Mouse (Mus musculus) kidney, adult 2 months (tissue): ENCODE results near the gene Man2b2. TPM values are rescaled to one million over a fixed set of nuclear protein-coding genes. Genes with fewer than 3 reads are reported as not detected.

ENCODE experiments used
- DNase-seq: peaks from one replicate; pipeline ENCODE4 v3.0.0; 2021
- H3K27ac ChIP-seq: fragments of 200-500 bp; 2 replicates; pipeline ENCODE4 v1.5.1; 2012; ENCODE audit warnings: low read depth, low read length, control low read depth, inconsistent platforms; ENCODE audit not compliant: insufficient read depth
- H3K27me3 ChIP-seq: fragments of 200-500 bp; replicated peaks from 2 replicates; pipeline ENCODE4 v1.6.1; 2012; ENCODE audit warnings: mild to moderate bottlenecking, moderate library complexity, low read length, inconsistent platforms; ENCODE audit not compliant: control insufficient read depth, insufficient read depth
- H3K36me3 ChIP-seq: fragments of 200-500 bp; 2 replicates; pipeline ENCODE4 v1.6.1; 2012; ENCODE audit warnings: mild to moderate bottlenecking, moderate library complexity, low read length, inconsistent platforms; ENCODE audit not compliant: control insufficient read depth, insufficient read depth
- H3K4me1 ChIP-seq: fragments of 200-500 bp; 2 replicates; pipeline ENCODE4 v1.6.1; 2011; ENCODE audit warnings: low read length; ENCODE audit not compliant: control insufficient read depth, insufficient read depth
- H3K4me3 ChIP-seq: fragments of 200-500 bp; 2 replicates; pipeline ENCODE4 v1.5.1; 2011; ENCODE audit warnings: mild to moderate bottlenecking, low read depth, low read length, control low read depth; ENCODE audit not compliant: insufficient read depth
- CTCF ChIP-seq: fragments of 200-500 bp; conservative IDR thresholded peaks from 2 replicates; pipeline ENCODE4 v1.5.1; 2011; ENCODE audit warnings: low read depth, mild to moderate bottlenecking, control low read depth, low read length, moderate library complexity, mixed read lengths; ENCODE audit not compliant: insufficient read depth, insufficient read length
- POLR2A ChIP-seq: fragments of 200-500 bp; IDR thresholded peaks from one replicate; pipeline ENCODE4 v1.6.1; 2011; ENCODE audit warnings: low read depth, low read length, control low read depth
- WGBS: fragments of 180-500 bp; shearing (Covaris S2); methylation state at CpG from one replicate; pipeline ENCODE4 v1.1.7; 2018; 5-methylcytosine and 5-hydroxymethylcytosine counted together
- polyA plus RNA-seq: library from polyadenylated mRNA; depleted of rRNA; stranded (reverse); fragments of >200 nt; gene quantifications from 2 replicates; pipeline ENCODE4 v1.2.3, GENCODE M21; 2012; rRNA removed

The Man2b2 gene
- 97.4 and 115 TPM in 2 replicates for polyA plus RNA-seq

DNA sequence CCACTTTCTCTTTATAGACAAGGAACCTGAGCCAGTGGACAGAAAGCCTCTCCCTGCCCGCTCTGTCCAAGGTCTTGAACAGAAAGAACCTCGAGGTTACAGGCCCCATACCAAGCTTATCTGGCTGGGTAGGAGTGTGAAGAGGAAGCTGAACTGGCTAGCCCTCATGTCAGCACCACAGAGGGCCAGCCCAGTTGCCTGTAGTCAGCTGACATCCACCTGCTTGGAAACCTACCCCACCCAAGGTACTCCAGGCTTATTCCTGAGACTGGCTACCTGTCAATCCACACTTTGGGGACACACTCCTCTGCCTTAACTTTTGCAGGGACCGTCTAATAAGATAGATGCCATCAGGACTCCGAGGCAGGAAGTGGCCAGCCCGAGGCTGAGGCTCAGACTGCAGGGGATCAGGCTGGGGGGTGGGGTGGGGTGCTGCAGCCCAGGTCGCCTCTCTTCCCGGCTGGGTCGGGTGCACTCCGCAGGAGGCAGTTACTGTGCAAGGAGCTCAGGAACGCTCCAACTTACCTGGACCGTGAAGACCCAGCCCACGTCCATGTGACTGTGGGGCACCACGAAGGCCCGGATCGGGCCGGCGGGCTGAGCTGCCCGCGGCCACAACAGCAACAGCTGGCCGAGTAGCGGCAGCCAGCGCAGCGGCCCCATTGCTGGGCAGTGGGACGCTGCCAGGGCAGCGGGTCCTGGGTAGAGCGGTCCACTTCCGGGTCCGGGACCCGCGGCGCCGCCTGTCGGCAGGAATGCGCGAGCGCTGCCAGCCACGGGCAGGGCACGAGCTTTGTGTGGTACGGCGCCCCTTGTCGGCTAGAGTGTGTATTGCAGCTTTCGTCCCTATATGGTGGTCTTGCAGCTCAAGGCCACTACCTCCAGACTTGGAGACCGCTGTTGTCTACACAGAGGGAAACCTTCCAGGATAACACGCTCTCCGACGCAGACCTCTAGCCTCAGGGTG is at the start of gene Man2b2:
Gene Man2b2 (minus strand): TSS at position 741 of the 967 bp plus-strand sequence.
- TF ChIP-seq CTCF: peak; percentile 92
- no peak for TF ChIP-seq POLR2A
- H3K27ac ChIP-seq: 0 out of 2 replicates have a peak within 1 kb of the TSS, but pooled peaks have one; percentile 22
- DNase-seq: peak; percentile 91

DNA sequence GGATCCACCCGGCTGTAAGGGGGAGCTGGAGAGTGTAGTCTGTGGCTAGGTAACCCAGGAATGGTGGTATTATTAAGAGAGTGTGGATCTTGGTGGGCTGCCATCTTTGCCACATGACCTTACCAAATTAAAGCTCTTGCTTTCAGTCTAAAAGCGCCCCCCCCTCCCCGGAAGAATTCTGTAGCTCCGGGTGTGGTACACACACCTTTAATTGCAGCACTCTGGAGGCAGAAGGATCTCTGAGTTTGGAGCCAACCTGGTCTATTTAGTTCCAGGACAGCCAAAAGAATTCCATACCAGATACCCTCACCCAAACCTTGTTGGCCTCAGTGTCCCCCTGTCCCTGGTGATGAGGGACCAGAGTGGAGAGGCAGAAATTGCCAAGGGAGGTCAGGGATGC is 48.3 kb upstream of the Man2b2 start:
- no peak overlapping the region for H3K27ac ChIP-seq
- 81% methylated on average over 4 of the region's 4 CpGs for WGBS
- H3K4me1 ChIP-seq: no peaks in the 10 kb centered on the region
- no peaks in the 10 kb centered on the region for H3K27me3 ChIP-seq
- H3K4me3 ChIP-seq: no peak overlapping the region
- TF ChIP-seq CTCF (no peak), POLR2A (no peak)
- DNase-seq: no peak
- no peaks in the 10 kb centered on the region for H3K36me3 ChIP-seq

More for the DNA sequence above, at the start of gene Man2b2:
- Histone ChIP-seq H3K4me3 (peak within 1 kb of the TSS; percentile 80), H3K4me1 (no peaks in the 10 kb centered on the region), H3K36me3 (no peaks in the 10 kb centered on the region), H3K27me3 (no peaks in the 10 kb centered on the region)
- 3% methylated on average over 46 of the region's 46 CpGs for WGBS

- WGBS: 79% methylated on average over 2 of the region's 2 CpGs
- H3K4me1 ChIP-seq: no peaks in the 10 kb centered on the region
- no peak overlapping the region for H3K27ac ChIP-seq
Measured at GRCm38 (mm10) chr5:36877641-36878040, 47.2 kb upstream of the Man2b2 start.

GRCm38 (mm10) chr5:36876777-36877396 is 46.4 kb upstream of the Man2b2 start:
- 73% methylated on average over 7 of the region's 7 CpGs for WGBS
- no peak overlapping the region for H3K27ac ChIP-seq
- H3K4me3 ChIP-seq: no peak overlapping the region
- no peaks in the 10 kb centered on the region for H3K36me3 ChIP-seq
- no peak for DNase-seq
- no peaks in the 10 kb centered on the region for H3K4me1 ChIP-seq
- no peaks in the 10 kb centered on the region for H3K27me3 ChIP-seq
- no peak for TF ChIP-seq CTCF
- no peak for TF ChIP-seq POLR2A

More at GRCm38 (mm10) chr5:36877641-36878040, 47.2 kb upstream of the Man2b2 start:
- no peak overlapping the region for H3K4me3 ChIP-seq
- TF ChIP-seq CTCF (no peak), POLR2A (no peak)
- H3K27me3 ChIP-seq: no peaks in the 10 kb centered on the region
- H3K36me3 ChIP-seq: no peaks in the 10 kb centered on the region
- no peak for DNase-seq

DNA sequence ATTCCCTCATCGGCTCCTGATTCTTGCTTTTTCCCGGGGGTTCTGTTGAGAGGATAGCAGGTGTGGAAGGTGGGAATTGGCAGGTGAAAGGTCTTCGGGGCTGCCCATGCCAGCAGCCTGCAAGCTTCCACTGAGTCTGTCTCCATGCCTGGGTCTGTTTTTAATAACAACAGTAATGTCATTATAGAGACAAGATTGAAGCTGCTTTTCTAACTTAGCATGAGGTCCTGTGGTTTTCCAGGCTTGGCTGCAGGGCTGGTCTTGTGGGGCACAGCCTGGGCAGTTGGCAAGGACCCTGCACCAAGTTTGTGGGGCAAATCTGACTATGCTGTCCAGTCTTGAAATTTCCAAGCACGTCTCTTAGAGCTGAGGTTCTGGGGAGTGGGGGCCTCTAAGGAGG is 45.5 kb upstream of the Man2b2 start:
- no peak for DNase-seq
- no peaks in the 10 kb centered on the region for H3K36me3 ChIP-seq
- H3K4me1 ChIP-seq: no peaks in the 10 kb centered on the region
- TF ChIP-seq POLR2A (no peak), CTCF (no peak)
- H3K4me3 ChIP-seq: no peak overlapping the region
- H3K27me3 ChIP-seq: no peaks in the 10 kb centered on the region
- H3K27ac ChIP-seq: no peak overlapping the region
- 76% methylated on average over 4 of the region's 4 CpGs for WGBS

GRCm38 (mm10) chr5:36870916-36871315 is 40.5 kb upstream of the Man2b2 start:
- Histone ChIP-seq H3K27ac (no peak overlapping the region), H3K4me3 (no peak overlapping the region), H3K27me3 (no peaks in the 10 kb centered on the region), H3K36me3 (no peaks in the 10 kb centered on the region), H3K4me1 (no peaks in the 10 kb centered on the region)
- DNase-seq: no peak
- 84% methylated on average over 6 of the region's 6 CpGs for WGBS
- TF ChIP-seq POLR2A (no peak), CTCF (no peak)

DNA sequence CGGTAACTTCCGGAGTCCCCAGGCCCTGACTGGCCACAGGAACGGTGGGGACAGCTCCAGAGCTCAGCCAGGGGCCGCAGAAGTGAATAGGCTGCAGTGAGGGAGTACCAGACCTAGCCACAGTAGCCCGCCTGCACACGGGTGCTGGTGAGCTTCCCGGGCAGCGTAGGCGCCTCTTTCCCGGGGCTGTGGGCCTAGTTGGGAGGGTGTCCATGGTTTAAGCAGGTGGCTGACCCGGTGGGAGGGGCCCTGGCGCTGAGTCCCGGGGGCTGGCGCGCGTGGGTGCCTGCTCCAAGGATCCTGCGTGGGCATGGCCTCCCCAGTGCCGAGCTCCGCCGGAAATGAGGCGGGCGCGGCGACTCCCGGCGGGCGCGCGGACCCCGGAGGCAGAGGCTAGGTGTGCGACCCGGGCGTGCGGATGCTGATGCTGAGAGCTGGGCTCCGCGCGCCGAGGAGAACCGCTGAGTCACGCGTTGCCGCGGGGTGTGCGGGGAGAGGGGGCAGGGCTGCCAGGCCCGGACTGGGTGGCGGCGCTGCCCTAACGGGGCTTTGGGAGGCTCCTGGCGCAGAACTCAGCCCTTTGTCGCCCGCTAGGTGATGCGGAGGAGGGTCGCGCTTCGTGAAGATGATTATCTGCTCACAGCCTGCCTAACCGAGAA is 39.3 kb upstream of the Man2b2 start:
- no peak for TF ChIP-seq POLR2A
- no peak for TF ChIP-seq CTCF
- Histone ChIP-seq H3K36me3 (no peaks in the 10 kb centered on the region), H3K27me3 (no peaks in the 10 kb centered on the region), H3K27ac (no peak overlapping the region), H3K4me1 (no peaks in the 10 kb centered on the region), H3K4me3 (no peak overlapping the region)
- no peak for DNase-seq
- WGBS: 1% methylated on average over 56 of the region's 56 CpGs
